Mouse (Mus musculus) E14TG2a.4 (cell line): ENCODE measurements at regions not wholly inside any gene's neighbourhood (a gene's known extent, or its start where the extent isn't known, plus 50 kb on each side); places are given as distances from the start of the nearest gene placed in this dataset.

Experiments
- H3K27me3 ChIP-seq: 2 replicates; pipeline ENCODE4 v1.6.1; 2014; ENCODE audit warnings: low read length, control low read depth; ENCODE audit not compliant: insufficient read depth
- H3K36me3 ChIP-seq: 2 replicates; pipeline ENCODE4 v1.6.1; 2014; ENCODE audit warnings: low read length, control low read depth; ENCODE audit not compliant: insufficient read depth
- H3K4me1 ChIP-seq: replicated peaks from 2 replicates; pipeline ENCODE4 v1.6.1; 2014; ENCODE audit warnings: low read depth, low read length, control low read depth
- H3K4me3 ChIP-seq: replicated peaks from 2 replicates; pipeline ENCODE4 v1.5.1; 2014; ENCODE audit warnings: mild to moderate bottlenecking, low read length
- H3K9me3 ChIP-seq: 2 replicates; pipeline ENCODE4 v1.6.1; 2014; ENCODE audit warnings: low read length, control low read depth
- CTCF ChIP-seq: conservative IDR thresholded peaks from 2 replicates; pipeline ENCODE4 v1.5.1; 2014; ENCODE audit warnings: low read length
- NANOG ChIP-seq: IDR thresholded peaks from 2 replicates; pipeline ENCODE4 v1.6.1; 2014; ENCODE audit warnings: borderline replicate concordance, low read length, mixed read lengths
- POU5F1 ChIP-seq: IDR thresholded peaks from 2 replicates; pipeline ENCODE4 v1.6.1; 2014; ENCODE audit warnings: low read length, borderline replicate concordance

- no peak for TF ChIP-seq NANOG
- no peak for TF ChIP-seq POU5F1
- H3K27me3 ChIP-seq: no peaks in the 10 kb centered on the region
- H3K4me3 ChIP-seq: no peak overlapping the region
- no peaks in the 10 kb centered on the region for H3K4me1 ChIP-seq
- no peaks in the 10 kb centered on the region for H3K36me3 ChIP-seq
- no peaks in the 10 kb centered on the region for H3K9me3 ChIP-seq
These were observed 394.8 kb downstream of the Phex start for GRCm38 (mm10) chrX:157020337-157020736.

GRCm38 (mm10) chrX:156989986-156990518 is 425.1 kb downstream of the Phex start:
- no peaks in the 10 kb centered on the region for H3K36me3 ChIP-seq
- H3K4me3 ChIP-seq: no peak overlapping the region
- no peaks in the 10 kb centered on the region for H3K27me3 ChIP-seq
- no peaks in the 10 kb centered on the region for H3K4me1 ChIP-seq
- TF ChIP-seq NANOG (no peak), CTCF (no peak)
- H3K9me3 ChIP-seq: no peaks in the 10 kb centered on the region

- TF ChIP-seq NANOG: no peak
- TF ChIP-seq CTCF: no peak
- no peak for TF ChIP-seq POU5F1
- Histone ChIP-seq H3K4me3 (no peak overlapping the region), H3K27me3 (no peaks in the 10 kb centered on the region), H3K4me1 (no peaks in the 10 kb centered on the region), H3K36me3 (no peaks in the 10 kb centered on the region), H3K9me3 (no peaks in the 10 kb centered on the region)
These were observed 468.0 kb downstream of the Phex start for GRCm38 (mm10) chrX:156947093-156947492.

GRCm38 (mm10) chrX:156944223-156944622 is 470.9 kb downstream of the Phex start:
- no peak for TF ChIP-seq POU5F1
- TF ChIP-seq NANOG: no peak
- no peak for TF ChIP-seq CTCF
- Histone ChIP-seq H3K4me3 (no peak overlapping the region), H3K36me3 (no peaks in the 10 kb centered on the region), H3K9me3 (no peaks in the 10 kb centered on the region), H3K27me3 (no peaks in the 10 kb centered on the region), H3K4me1 (no peaks in the 10 kb centered on the region)

- no peak for TF ChIP-seq NANOG
- TF ChIP-seq CTCF: 0 out of 2 replicates have a peak, but pooled peaks have one; percentile 13
- TF ChIP-seq POU5F1: no peak
These were observed 501.7 kb downstream of the Phex start for GRCm38 (mm10) chrX:156913363-156913762.

More at GRCm38 (mm10) chrX:156913363-156913762, 501.7 kb downstream of the Phex start:
- Histone ChIP-seq H3K4me3 (no peak overlapping the region), H3K27me3 (no peaks in the 10 kb centered on the region), H3K36me3 (no peaks in the 10 kb centered on the region), H3K9me3 (no peaks in the 10 kb centered on the region), H3K4me1 (no peaks in the 10 kb centered on the region)
